Mouse (Mus musculus) adrenal gland, adult 8-10 months (tissue): ENCODE data around the gene Bsg. TPM values are rescaled to one million over a fixed set of nuclear protein-coding genes. Genes with fewer than 3 reads are reported as not detected.

Experiments
- DNase-seq: peaks from one replicate; pipeline ENCODE4 v3.0.0; 2022
- total RNA-seq, 4 experiments: library from RNA; stranded (reverse); gene quantifications; 2 replicates each; pipeline ENCODE4 v1.2.4; 2022

Bsg gene
- total RNA-seq, 4 experiments from 2014 or later = 578 to 598 (median 581) TPM

- DNase-seq = no peak
These were observed 1.7 kb downstream of the Bsg start for GRCm38 (mm10) chr10:79705951-79706350.

- no peak for DNase-seq
These were observed 2.3 kb downstream of the Bsg start for GRCm38 (mm10) chr10:79706406-79707094.

- no peak for DNase-seq
These were observed 2.9 kb downstream of the Bsg start for GRCm38 (mm10) chr10:79707162-79707561.

- no peak for DNase-seq
These were observed 3.5 kb downstream of the Bsg start for GRCm38 (mm10) chr10:79707759-79708158.

- no peak for DNase-seq
These were observed 4.4 kb downstream of the Bsg start for GRCm38 (mm10) chr10:79708668-79709067.

- no peak for DNase-seq
These were observed 5.0 kb downstream of the Bsg start for GRCm38 (mm10) chr10:79709307-79709706.

- DNase-seq = no peak
These were observed 7.7 kb downstream of the Bsg start for GRCm38 (mm10) chr10:79712029-79712428.

- DNase-seq = no peak
These were observed 8.3 kb downstream of the Bsg start for GRCm38 (mm10) chr10:79712499-79713126.

- no peak for DNase-seq
These were observed 8.9 kb downstream of the Bsg start for GRCm38 (mm10) chr10:79713163-79713562.

GRCm38 (mm10) chr10:79714996-79715395 is 10.7 kb downstream of the Bsg start:
- no peak for DNase-seq

GRCm38 (mm10) chr10:79716254-79716987 is 12.1 kb downstream of the Bsg start, which contains the start of gene Hcn2:
Gene Hcn2, plus strand, starts transcription at chr10:79716634.
- DNase-seq = no peak

- DNase-seq = no peak
These were observed 12.7 kb downstream of the Bsg start for GRCm38 (mm10) chr10:79716988-79717355.

GRCm38 (mm10) chr10:79717640-79718357 is 13.5 kb downstream of the Bsg start:
- DNase-seq = no peak

GRCm38 (mm10) chr10:79721089-79721488 is 16.8 kb downstream of the Bsg start:
- DNase-seq = no peak

GRCm38 (mm10) chr10:79723047-79723446 is 18.8 kb downstream of the Bsg start:
- DNase-seq = no peak

GRCm38 (mm10) chr10:79723692-79724091 is 19.4 kb downstream of the Bsg start:
- DNase-seq = no peak

GRCm38 (mm10) chr10:79726090-79726489 is 21.8 kb downstream of the Bsg start:
- no peak for DNase-seq

GRCm38 (mm10) chr10:79728323-79729249 is 24.3 kb downstream of the Bsg start:
- no peak for DNase-seq

- no peak for DNase-seq
These were observed 25.2 kb downstream of the Bsg start for GRCm38 (mm10) chr10:79729357-79729965.

- no peak for DNase-seq
These were observed 28.2 kb downstream of the Bsg start for GRCm38 (mm10) chr10:79732500-79732899.

- no peak for DNase-seq
These were observed 29.6 kb downstream of the Bsg start for GRCm38 (mm10) chr10:79733847-79734246.
